Mouse (Mus musculus) heart, postnatal 25 days (tissue): ENCODE measurements at regions not wholly inside any gene's neighbourhood (a gene's known extent, or its start where the extent isn't known, plus 50 kb on each side); places are given as distances from the start of the nearest gene placed in this dataset.
"Not testable (repeated sequence)": the region's sequence is repeated elsewhere in the genome, so short reads cannot be mapped to it uniquely, and the experiment has no call there.

Experiments
- DNase-seq: peaks from one replicate; pipeline ENCODE4 v3.0.0; 2022; ENCODE audit warnings: low spot score
- intact Hi-C: fragments of 180-260 bp; cut with DNase I; formaldehyde crosslinking; loops from one replicate; pipeline ENCODE4 v1.15.1; 2025

DNA sequence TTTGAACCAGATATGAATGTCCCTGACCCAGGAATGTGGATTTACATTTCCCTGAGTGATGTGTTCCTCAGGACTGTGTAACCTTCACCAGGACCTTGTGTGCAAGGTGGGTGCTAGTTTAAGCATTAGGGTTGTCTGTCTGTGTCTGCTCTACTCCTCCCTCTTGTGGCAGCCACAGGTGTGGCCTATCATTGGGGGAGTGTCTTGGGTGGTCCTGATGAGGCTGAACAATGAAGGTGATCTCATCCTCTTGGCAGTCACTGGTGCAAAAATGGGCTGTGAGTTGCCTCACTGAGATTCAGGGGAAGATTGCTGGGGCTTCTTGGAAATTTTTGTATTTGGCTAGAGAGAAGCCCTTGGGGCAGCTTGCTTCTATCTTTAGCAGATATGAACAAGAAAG, 179.4 kb upstream of the Ube2e1 start:
- no peak for DNase-seq
- intact Hi-C loops = loop anchor here (5.0 kb wide), 1 partner anchor 39 kb away; no protein-coding TSS in a partner anchor

DNA sequence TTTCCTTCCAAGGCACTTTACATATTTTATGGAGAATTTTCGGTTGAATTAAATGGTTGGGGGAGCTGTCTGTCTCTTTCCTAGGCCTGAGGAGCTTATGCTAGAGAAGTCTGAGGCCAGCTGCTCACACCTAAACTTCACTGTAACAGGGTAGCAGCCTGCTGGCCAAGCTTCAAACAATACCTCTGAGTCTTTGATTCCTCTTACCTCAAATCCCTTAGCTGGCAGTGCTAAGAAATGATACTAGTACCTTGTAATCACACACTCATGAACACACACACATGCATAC, 176.6 kb upstream of the Ube2e1 start:
- intact Hi-C loops = loop anchor here (5.0 kb wide), 1 partner anchor 494 kb away; no protein-coding TSS in a partner anchor
- no peak for DNase-seq

DNA sequence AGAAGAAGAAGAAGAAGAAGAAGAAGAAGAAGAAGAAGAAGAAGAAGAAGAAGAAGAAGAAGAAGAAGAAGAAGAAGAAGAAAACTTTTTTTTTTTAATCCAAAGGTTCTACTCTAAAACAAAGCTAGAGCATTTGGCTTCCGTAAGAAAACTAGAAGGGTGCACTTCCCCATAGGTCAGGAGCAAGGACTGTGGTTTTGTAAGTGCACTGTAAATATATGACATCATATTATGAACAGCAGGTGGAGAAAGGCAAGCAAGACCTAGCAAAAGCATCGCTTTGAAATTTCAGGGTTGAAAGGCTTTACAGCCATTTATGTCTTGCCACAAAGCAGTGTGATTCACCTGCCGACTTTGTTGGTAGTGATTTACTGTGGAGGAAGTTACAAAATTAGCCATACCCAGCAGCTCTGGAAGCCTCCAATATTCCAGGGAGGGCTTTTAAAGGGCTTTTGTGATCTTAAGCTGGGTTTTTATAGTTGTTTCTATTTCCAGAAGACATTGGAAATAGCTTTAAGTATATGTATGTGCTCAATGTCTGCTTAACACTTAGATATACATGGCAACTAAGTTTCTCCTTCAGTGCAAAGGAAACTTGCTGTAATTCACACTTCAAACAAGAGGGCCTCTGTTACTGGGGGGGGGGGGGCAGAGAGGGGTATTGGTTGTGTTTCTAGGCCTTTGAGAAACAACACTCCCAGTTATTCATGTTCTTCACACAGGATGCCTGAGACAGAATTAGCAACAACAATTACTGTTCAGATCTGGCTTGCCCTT, 176.1 kb upstream of the Ube2e1 start:
- no peak for DNase-seq
- intact Hi-C loops = loop anchor here (5.0 kb wide), 1 partner anchor 495 kb away; no protein-coding TSS in a partner anchor

DNA sequence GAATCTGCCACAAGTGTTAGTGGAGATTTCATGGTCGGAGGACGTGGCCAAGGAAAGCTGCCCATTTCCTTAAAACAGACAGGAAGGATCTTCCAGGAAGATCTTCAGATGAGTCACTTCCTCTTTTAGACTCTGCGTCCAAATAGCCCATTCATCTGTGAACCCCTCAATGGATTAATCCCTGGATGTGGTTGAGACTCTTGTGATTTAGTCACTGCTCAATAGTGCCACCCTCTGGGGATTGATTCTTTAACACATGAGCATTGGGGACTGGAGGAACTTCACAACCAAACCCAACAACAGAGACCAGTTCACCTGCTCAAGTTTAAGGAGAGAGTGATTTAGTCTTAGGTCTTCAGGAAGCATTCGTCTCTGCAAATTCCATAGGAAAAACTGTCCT, 174.5 kb upstream of the Ube2e1 start:
- intact Hi-C loops = loop anchor here (5.0 kb wide), 1 partner anchor 496 kb away; no protein-coding TSS in a partner anchor
- no peak for DNase-seq

DNA sequence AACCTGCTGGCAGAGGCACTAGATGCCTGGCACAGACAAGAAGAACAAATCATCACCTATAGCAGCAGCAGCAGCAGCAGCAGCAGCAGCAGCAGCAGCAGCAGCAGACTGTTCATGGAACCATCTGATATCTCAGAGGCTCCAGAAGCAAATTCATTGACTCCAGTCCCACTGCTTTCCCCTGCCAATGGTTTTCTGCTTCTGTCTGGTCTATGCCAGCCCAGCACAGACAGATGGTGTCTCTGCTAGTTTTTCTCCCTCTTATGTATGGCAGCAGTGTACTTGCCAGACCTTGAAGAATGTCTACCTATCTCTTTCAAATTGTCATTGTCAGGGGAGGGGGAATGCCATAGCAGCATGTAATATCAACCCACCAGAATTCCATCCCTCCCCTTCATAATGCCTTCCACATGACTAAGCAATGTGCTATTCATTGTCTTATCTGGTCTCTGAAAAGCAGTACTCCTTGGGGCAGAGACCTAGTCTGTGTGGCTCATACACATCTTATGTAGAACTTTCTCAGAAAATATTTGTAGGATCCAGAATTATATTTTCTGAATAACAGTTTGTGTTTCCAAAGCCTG, 168.7 kb upstream of the Ube2e1 start:
- no peak for DNase-seq

DNA sequence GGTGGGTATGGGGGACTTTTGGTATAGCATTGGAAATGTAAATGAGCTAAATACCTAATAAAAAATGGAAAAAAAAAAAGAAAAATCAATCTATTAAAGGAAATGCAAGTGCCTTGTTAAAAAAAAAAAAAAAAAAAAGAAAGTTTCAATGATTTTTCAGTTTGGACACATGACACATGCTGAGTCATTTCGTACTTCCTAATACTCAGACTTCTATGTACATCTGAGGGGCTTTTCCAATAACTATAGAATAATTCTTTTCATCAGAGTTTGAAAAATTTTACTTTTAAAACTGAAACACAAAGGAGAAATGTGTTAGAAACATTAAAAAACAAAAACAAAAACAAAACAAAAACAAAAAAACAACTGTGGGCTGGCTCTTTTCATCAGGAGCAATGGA, 162.4 kb upstream of the Ube2e1 start:
- intact Hi-C loops = loop anchor here (2.0 kb wide), 1 partner anchor 29 kb away; no protein-coding TSS in a partner anchor
- DNase-seq = no peak

More for the DNA sequence above, 168.7 kb upstream of the Ube2e1 start:
- intact Hi-C loops = no loop called here

DNA sequence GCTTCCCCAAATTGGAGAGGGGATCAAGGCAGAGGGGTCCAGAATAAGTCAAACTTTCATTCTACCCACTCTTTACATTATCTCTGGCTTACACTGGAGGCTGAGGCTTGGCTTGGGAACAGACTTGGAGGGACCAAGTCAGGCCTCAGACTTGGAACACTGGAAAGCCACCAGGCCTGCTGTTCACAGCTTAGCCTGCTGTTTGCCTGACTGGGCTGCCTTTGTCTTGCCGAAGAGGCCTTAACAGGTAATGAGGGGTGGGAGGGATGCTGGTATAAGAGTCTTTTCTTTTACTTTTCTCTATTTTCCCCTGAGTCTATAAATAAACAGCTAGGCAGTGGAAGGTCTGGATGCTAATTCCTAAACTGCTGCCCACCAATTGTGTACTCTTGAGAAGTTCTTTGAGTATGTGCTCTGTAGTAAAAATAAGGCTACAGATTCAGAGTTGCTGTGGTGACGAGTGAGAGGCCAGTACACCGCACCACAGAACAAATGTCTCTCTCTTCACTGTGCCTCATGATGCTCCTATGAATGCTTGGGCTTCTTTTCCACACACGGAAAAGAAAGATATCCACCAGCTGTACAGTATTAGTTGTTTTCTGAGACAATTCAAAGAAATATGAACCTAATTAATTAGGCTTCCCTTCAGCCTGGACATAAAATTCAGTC, 154.6 kb upstream of the Ube2e1 start:
- intact Hi-C loops = loop anchor here (2.0 kb wide), 1 partner anchor 27 kb away; no protein-coding TSS in a partner anchor
- DNase-seq = no peak

DNA sequence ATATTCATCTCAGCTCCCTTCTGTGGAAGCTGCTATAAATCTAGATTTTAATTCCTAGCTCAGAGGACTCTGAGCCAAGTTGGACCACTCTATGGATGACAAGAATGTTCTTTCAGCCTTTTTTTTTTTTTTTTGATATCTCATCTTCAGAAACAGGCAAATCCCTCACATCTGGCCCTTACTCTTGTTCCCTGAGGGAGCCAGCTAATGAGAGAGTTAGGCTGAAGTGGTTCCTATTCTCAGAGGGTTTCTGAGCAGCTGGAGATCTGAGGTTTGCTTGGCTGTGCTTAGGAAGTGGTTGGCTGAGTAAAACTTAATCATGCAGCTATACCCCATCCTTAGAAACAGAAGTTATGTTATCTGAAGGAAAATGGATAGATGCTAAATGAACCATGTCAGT, 153.9 kb upstream of the Ube2e1 start:
- intact Hi-C loops = no loop called here
- DNase-seq = no peak

DNA sequence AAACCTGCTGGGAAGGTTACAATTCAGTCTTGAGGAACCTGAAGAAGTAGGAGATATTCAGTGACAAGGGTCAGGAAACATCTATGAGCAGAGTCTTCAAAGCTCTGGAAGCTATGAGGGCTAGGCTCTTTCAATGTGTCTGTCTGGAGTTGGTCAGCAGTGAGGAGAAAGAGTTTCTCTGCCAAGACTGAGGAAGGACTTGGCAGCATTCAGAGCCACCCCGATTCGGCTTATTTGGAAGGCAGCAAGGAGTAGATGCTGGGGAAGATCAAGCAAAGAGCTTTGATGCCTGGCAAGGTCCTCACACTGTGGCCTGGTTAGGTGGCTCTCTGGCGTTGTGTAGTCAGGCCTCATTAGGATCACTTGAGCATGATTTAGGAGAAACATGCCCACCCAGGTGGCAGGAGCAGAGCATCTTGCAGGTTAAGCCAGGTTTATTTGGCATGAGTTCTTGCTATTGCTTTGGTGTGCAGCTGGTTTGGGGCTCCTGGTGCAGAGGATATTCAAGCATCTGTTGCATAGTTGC, 145.2 kb upstream of the Ube2e1 start:
- no peak for DNase-seq
- intact Hi-C loops = no loop called here

DNA sequence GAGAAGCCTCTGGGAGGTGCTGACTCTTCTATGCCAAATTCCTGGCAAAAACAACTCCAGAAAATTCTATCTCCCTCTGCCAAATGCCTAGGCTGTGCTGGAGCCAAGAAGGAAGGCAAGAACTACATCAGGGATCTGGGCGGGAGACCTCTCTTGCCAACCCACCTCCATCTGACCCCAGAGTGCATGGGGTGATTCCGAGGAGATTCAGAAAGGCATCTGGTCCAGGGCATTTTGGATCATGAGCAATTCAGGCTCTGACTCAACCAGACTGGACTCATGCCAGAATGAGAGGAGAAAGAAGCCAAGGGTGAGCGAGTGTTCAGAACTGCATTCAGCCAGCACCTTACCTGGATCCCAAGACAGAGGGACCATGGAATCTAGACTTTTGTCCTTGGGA, 137.0 kb upstream of the Ube2e1 start:
- DNase-seq = peak; percentile 4
- intact Hi-C loops = no loop called here

DNA sequence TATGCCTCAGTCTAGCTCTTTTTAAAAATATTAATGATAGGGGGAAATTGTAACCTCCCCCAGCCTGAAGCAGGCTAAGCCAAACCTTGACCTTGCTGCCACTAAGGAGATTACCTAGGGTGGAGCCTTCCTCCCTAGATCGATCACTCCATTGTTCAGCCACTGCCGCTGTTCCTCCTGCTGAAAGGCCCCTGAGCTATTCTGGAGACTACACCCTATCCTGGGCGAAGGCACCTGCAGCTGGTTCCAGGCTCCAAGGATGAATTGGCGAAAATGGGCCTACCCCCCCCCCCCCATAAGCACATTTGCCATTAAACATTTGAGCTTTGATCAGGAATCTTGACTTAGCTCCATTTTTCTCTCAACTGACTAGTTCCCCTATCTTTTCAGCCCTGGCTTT, 135.2 kb upstream of the Ube2e1 start:
- intact Hi-C loops, DNase-seq: not testable (repeated sequence)

DNA sequence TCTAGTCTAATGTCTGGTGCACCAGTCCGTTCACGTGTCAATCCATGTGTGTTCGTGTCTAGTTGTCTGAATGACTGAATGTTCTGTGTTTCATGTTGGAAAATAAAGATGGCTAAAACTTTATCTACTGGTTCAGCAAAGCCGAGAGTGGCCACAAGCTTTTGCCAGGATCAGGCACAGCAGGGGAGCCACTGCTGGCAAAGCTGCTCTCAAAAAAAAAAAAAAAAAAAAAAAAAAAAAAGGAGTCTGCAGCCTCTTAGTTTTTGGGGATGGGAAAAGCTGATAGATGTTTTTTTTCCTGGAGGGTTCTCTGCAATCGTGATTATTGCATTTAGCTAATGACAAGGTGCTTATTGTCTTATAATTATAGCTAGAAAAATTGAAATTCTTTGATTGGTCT, 132.5 kb upstream of the Ube2e1 start:
- intact Hi-C loops, DNase-seq: not testable (repeated sequence)

DNA sequence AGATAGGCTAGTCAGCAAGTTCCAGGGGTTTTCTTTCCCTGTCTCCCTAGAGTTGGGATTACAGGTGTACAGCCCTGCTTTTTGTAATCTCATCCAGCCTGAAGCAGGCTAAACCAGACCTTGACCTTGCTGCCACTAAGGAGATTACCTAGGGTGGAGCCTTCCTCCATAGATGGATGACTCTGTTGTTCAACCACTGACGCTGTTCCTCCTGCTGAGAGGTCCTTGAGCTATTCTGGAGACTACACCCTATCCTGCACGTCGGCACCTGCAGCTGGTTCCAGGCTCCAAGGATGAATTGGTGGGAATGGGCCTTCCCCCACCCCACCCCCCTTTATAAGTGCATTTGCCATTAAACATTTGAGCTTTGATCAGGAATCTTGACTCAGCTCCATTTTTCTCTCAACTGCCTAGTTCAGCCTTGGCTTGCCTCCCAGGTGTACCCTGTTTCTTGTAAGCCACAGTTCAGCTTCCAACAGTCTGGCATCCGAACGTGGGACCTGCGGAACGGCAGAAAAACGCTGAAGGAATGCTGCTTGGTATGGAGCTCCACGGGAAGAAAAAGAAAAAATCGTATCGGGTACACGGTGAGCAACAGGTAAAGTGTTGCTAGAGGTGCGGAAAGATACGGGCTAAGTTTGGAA, 131.7 kb upstream of the Ube2e1 start:
- no peak for DNase-seq
- intact Hi-C loops = no loop called here

DNA sequence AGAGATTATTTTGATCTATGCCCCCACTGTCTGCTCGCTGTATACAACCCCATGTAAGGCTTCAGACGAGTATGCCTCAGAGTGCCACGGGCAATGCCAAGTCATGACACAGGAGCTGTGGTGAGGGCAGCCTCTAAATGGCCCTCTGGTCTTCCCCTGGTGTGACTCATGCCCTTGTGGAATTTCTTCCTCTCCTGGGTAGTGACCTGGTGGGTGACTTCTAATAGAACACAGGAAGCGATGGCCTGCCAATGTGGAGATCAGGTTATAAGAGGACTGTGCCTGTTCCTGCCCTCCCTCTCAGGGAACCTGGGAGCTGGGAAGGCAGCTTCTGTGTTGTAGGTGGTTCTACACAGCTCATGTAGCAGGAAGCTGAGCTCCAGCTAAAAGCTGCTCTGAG, 130.7 kb upstream of the Ube2e1 start:
- DNase-seq = no peak
- intact Hi-C loops = no loop called here

DNA sequence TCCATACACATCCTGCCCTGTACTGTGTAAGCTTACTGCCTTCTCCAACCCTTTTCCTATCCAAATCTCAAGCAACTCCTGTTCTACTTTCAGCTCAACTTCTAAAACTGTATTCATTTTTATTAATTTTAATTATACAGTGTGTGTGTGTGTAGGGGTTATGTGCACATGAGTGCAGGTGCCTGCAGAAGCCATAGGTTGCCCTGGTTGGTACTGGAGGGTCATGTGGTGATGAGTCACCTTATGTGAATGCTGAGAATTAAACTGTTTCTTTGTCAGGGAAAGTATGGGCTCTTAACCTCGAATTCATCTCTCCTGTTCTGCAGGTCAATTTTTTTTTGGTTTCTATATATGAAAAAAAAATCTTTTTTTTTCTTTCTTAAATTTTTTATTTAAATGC, 117.0 kb upstream of the Ube2e1 start:
- DNase-seq = no peak
- intact Hi-C loops = no loop called here

DNA sequence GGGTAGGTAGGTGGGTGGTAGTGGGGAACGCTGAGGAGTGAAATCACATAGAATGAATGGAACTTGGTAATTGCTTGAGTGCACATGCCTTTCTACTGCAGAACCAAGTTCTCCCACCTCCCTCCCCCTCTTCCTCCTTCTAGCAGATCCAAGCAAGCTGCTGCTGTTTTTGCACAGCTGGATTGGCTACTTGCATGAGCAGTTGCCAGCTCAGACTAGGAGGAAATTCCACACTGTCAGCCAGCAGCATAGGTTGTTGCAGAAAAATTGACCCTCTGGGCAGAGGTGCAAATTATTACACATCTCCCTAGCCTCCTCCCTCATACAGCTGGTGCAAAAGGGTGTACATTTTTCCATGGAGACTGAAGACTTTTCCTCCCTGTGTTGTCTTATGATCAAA, 112.8 kb upstream of the Ube2e1 start:
- intact Hi-C loops = no loop called here
- no peak for DNase-seq

DNA sequence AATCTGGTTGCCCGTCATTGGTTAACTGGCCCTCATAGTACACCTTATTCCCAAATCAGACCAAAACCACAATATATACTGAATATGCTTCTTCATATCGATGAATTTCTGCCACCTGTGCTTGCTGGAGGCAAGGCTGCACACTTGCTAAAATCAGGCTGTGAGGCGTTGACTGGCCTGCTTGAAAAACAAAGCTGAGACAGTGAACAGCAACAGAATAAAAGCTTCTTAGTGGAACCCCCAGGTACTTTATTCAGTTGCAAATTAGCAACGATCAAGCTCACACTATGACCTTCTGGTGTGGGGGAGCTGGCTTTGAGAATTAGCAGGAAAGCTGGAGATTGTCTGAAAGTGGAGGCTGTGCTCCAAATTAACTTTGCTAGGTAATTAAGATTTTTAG, 97.3 kb upstream of the Ube2e1 start:
- DNase-seq, intact Hi-C loops: not testable (repeated sequence)

DNA sequence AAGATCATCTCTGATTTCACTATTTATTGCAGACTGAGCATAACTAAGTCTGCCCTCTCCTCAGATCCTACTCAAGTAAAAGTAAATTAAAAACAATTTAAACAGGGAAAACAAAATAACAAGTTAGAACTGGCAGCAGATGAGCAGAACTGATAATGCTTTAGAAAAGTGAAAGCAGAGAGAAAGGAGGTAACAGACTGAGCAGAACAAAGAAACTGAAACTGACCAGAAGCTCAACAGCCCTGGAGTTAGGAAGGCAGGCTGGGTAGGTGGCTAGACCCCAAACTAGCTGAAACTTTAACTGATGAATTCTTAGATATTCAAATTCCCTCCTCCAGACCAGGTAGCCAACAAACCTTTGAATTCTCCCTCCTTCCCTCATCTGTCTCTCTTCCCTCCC, 94.2 kb upstream of the Ube2e1 start:
- no peak for DNase-seq
- intact Hi-C loops = no loop called here

DNA sequence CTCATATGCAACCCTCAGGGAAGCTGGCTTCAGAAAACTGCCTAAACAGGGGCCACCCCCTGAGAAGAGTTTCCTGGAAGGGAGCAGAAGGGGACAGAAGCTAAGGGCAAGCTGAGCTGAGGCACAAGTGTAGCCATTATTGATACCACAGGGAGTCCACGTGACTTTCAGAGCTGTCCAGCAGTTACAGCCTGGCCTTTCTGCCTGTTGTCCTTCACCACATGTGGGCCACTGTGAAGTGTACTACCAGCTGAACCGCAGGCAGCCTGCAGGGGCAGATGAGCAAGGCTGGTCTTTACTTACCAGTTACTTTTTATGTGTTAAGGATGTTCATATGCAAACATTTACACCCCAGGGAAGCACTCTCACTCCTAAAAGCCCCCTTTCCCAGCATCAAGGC, 85.2 kb upstream of the Ube2e1 start:
- intact Hi-C loops = no loop called here
- DNase-seq = no peak

DNA sequence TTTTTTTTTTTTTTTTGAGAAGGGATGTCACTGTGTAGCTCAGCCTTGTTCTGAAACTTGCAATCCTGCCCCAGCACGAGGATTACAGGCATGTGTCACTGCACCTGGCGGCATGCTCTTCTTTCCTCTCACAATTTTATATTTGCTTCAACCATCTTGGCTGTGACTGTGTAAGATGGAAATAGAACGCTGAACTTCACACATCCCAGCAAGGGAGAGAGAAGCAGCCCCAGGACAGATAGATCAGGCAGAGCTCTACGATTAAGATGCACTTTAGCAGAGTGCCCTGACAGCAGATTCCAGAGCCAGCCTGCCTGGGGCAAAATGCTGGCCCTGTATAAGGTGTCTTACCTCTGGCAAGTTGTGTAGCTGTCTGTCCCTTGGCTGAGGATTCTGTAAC, 84.7 kb upstream of the Ube2e1 start:
- intact Hi-C loops = no loop called here
- DNase-seq = no peak

DNA sequence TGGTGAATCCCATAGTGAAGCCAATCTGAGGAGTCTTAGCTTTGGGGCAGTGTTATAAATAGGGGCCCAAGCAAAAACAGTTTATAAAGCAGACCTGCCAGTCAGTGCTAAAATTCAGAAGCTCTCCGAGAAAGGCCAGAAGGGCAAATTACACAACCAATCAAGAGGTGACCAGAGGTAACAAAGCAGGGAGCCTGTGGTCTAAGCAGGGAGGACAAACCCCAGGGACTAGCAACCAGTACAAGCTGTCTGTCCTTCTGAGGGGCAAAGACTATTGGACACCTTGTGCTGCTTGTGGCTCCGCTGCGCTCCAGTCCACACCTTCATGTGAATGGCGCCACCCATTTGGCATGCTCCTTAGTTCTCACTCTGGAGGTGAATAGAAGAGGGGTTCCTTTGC, 67.3 kb upstream of the Ube2e1 start:
- no peak for DNase-seq
- intact Hi-C loops = no loop called here
